Mouse (Mus musculus): ENCODE results near the gene Eqtn. TPM values are rescaled to one million over a fixed set of nuclear protein-coding genes. Genes with fewer than 3 reads are reported as not detected.

Eqtn gene
- total RNA-seq (2021): not detected
- polyA plus RNA-seq (2012; rRNA removed): not detected in 2 replicates
- long read RNA-seq: 0 reads

DNA sequence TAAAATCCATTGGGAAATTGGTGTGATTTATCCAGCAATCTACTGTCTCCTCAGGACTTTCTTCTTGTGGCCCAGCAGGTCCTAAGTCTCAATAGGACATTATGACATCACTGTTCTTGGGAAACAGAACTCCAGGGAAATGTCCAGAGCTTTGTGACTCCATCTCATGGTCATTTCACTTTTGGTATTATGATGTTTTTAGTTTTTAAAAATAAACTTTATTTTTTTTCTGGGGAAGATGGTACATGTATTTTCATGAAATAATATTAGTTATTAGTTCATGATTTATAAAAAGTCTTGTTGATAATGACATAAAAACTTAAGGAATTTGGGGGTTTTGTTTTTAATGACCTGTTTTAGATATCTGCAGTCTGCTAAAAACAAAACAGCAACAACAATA lies at the start of gene Eqtn:
Eqtn (minus strand) TSS at position 101 of the 400 bp plus-strand sequence.
- Histone ChIP-seq H3K9ac (ENCODE audit: low read depth, low read length) (no peak within 1 kb of the TSS), H3K27me3 (ENCODE audit: control insufficient read depth, insufficient read depth, low read length) (no peaks in the 10 kb centered on the region), H3K36me3 (ENCODE audit: control insufficient read depth, insufficient read depth, low read length) (no peaks in the 10 kb centered on the region), H3K4me1 (ENCODE audit: control insufficient read depth, insufficient read depth, low read length) (no peaks in the 10 kb centered on the region), H3K4me3 (no peak within 1 kb of the TSS), H3K79me2 (replicated peaks; ENCODE audit: control insufficient read depth, insufficient read depth, low read length) (no peaks in the 10 kb centered on the region), H3K27ac (no peak within 1 kb of the TSS)
- TF ChIP-seq POLR2A (IDR thresholded peaks at IDR 0.05; ENCODE audit: insufficient read depth, low read depth, low read length) (no peak), EP300 (IDR thresholded peaks at IDR 0.05; ENCODE audit: insufficient read depth, low read depth, low read length) (no peak), CTCF (IDR thresholded peaks at IDR 0.05) (no peak)
- intact Hi-C loops (cut with DNase I): no loop called here
- no peak for DNase-seq

DNA sequence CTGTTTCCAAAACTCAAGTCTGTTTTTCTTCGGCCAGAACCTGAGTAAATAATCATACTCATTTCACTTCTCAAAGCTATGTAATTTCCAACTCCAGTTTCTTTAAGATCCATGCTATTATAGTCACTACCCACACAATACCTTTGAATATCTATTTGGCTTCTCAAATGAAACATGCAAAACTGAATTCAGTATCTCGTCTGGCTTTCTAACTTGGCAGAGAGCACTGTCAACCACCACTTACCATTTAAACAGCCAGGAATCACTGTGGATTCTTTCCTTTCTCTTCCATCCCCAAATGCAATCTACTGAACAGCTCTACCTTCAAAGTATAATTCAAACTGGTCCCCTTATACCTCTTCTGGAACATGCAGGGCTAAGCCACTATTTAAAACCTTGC lies 44.7 kb upstream of the Eqtn start:
- intact Hi-C loops (cut with DNase I): no loop called here
- Histone ChIP-seq H3K79me2 (replicated peaks; ENCODE audit: control insufficient read depth, insufficient read depth, low read length) (peaks cover 3% of the 10 kb centered on the region; the same call in 1 of the 2 replicates), H3K27me3 (ENCODE audit: control insufficient read depth, insufficient read depth, low read length) (no peaks in the 10 kb centered on the region), H3K27ac (no peak overlapping the region), H3K9ac (ENCODE audit: low read depth, low read length) (no peak overlapping the region), H3K4me1 (ENCODE audit: control insufficient read depth, insufficient read depth, low read length) (peaks cover 4% of the 10 kb centered on the region), H3K4me3 (no peak overlapping the region), H3K36me3 (ENCODE audit: control insufficient read depth, insufficient read depth, low read length) (peaks cover 2% of the 10 kb centered on the region; the same call in 1 of the 2 replicates)
- DNase-seq: no peak
- 70% methylated on average over 2 of the region's 2 CpGs for WGBS
- no peak for TF ChIP-seq POLR2A (IDR thresholded peaks at IDR 0.05; ENCODE audit: insufficient read depth, low read depth, low read length)
- no peak for TF ChIP-seq EP300 (IDR thresholded peaks at IDR 0.05; ENCODE audit: insufficient read depth, low read depth, low read length)
- no peak for TF ChIP-seq CTCF (IDR thresholded peaks at IDR 0.05)

DNA sequence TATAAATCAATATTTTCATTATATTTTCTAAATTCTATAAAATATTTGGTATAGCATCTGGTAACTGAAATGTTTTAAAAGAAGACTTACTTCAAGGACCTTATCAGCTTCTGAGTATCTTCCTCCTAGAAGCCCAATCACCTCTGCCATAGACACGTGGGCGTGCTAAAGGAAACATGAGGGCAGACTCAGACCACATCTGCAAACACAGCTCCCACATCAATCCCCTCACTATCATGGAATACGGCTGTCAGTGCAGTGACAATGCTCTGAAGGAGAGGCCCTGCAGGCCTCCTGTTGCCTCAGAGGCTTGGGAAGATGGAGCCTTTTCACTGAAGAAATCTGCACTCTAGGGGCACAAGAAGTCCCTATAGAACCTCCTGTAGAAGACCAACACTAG lies 24.1 kb upstream of the Eqtn start:
- 64% methylated on average over 3 of the region's 3 CpGs for WGBS
- Histone ChIP-seq H3K4me3 (no peak overlapping the region), H3K79me2 (replicated peaks; ENCODE audit: control insufficient read depth, insufficient read depth, low read length) (no peaks in the 10 kb centered on the region), H3K4me1 (ENCODE audit: control insufficient read depth, insufficient read depth, low read length) (no peaks in the 10 kb centered on the region), H3K36me3 (ENCODE audit: control insufficient read depth, insufficient read depth, low read length) (peaks cover 6% of the 10 kb centered on the region), H3K9ac (ENCODE audit: low read depth, low read length) (no peak overlapping the region), H3K27ac (no peak overlapping the region), H3K27me3 (ENCODE audit: control insufficient read depth, insufficient read depth, low read length) (no peaks in the 10 kb centered on the region)
- TF ChIP-seq POLR2A (IDR thresholded peaks at IDR 0.05; ENCODE audit: insufficient read depth, low read depth, low read length) (no peak), CTCF (IDR thresholded peaks at IDR 0.05) (no peak), EP300 (IDR thresholded peaks at IDR 0.05; ENCODE audit: insufficient read depth, low read depth, low read length) (no peak)
- no peak for DNase-seq
- intact Hi-C loops (cut with DNase I): no loop called here

GRCm38 (mm10) chr4:94941221-94941855 lies 12.7 kb upstream of the Eqtn start:
- TF ChIP-seq CTCF (IDR thresholded peaks at IDR 0.05): no peak
- no peak for TF ChIP-seq POLR2A (IDR thresholded peaks at IDR 0.05; ENCODE audit: insufficient read depth, low read depth, low read length)
- no peak for TF ChIP-seq EP300 (IDR thresholded peaks at IDR 0.05; ENCODE audit: insufficient read depth, low read depth, low read length)
- no peaks in the 10 kb centered on the region for H3K27me3 ChIP-seq (ENCODE audit: control insufficient read depth, insufficient read depth, low read length)
- no peaks in the 10 kb centered on the region for H3K79me2 ChIP-seq (replicated peaks; ENCODE audit: control insufficient read depth, insufficient read depth, low read length)
- no peak overlapping the region for H3K4me3 ChIP-seq
- no peak overlapping the region for H3K9ac ChIP-seq (ENCODE audit: low read depth, low read length)
- 83% methylated on average over 11 of the region's 11 CpGs for WGBS
- intact Hi-C loops (cut with DNase I): no loop called here
- no peak overlapping the region for H3K27ac ChIP-seq
- no peaks in the 10 kb centered on the region for H3K4me1 ChIP-seq (ENCODE audit: control insufficient read depth, insufficient read depth, low read length)
- peaks cover 6% of the 10 kb centered on the region; the same call in 1 of the 2 replicates for H3K36me3 ChIP-seq (ENCODE audit: control insufficient read depth, insufficient read depth, low read length)
- DNase-seq: no peak

- intact Hi-C loops (cut with DNase I): loop anchor here (5.0 kb wide), 2 partner anchors 154 to 234 kb away; no protein-coding TSS in a partner anchor
- no peaks in the 10 kb centered on the region for H3K4me1 ChIP-seq (ENCODE audit: control insufficient read depth, insufficient read depth, low read length)
- H3K36me3 ChIP-seq (ENCODE audit: control insufficient read depth, insufficient read depth, low read length): no peaks in the 10 kb centered on the region
- no peak for DNase-seq
- no peaks in the 10 kb centered on the region for H3K79me2 ChIP-seq (replicated peaks; ENCODE audit: control insufficient read depth, insufficient read depth, low read length)
- H3K4me3 ChIP-seq: no peak overlapping the region
- H3K27me3 ChIP-seq (ENCODE audit: control insufficient read depth, insufficient read depth, low read length): no peaks in the 10 kb centered on the region
- 23% methylated on average over 3 of the region's 3 CpGs for WGBS
- TF ChIP-seq CTCF (IDR thresholded peaks at IDR 0.05) (no peak), EP300 (IDR thresholded peaks at IDR 0.05; ENCODE audit: insufficient read depth, low read depth, low read length) (no peak), POLR2A (IDR thresholded peaks at IDR 0.05; ENCODE audit: insufficient read depth, low read depth, low read length) (no peak)
- no peak overlapping the region for H3K27ac ChIP-seq
- H3K9ac ChIP-seq (ENCODE audit: low read depth, low read length): no peak overlapping the region
Measured at GRCm38 (mm10) chr4:94901780-94902179, 26.9 kb downstream of the Eqtn start.

- H3K9ac ChIP-seq (ENCODE audit: low read depth, low read length): no peak overlapping the region
- no peak for DNase-seq
- H3K27ac ChIP-seq: no peak overlapping the region
- WGBS: 4% methylated on average over 2 of the region's 2 CpGs
- no peak overlapping the region for H3K4me3 ChIP-seq
- intact Hi-C loops (cut with DNase I): loop anchor here (5.0 kb wide), 2 partner anchors 153 to 233 kb away; no protein-coding TSS in a partner anchor
- TF ChIP-seq CTCF (IDR thresholded peaks at IDR 0.05): peak; percentile 84
- no peak for TF ChIP-seq EP300 (IDR thresholded peaks at IDR 0.05; ENCODE audit: insufficient read depth, low read depth, low read length)
- no peak for TF ChIP-seq POLR2A (IDR thresholded peaks at IDR 0.05; ENCODE audit: insufficient read depth, low read depth, low read length)
- no peaks in the 10 kb centered on the region for H3K4me1 ChIP-seq (ENCODE audit: control insufficient read depth, insufficient read depth, low read length)
- H3K79me2 ChIP-seq (replicated peaks; ENCODE audit: control insufficient read depth, insufficient read depth, low read length): no peaks in the 10 kb centered on the region
- H3K27me3 ChIP-seq (ENCODE audit: control insufficient read depth, insufficient read depth, low read length): no peaks in the 10 kb centered on the region
- no peaks in the 10 kb centered on the region for H3K36me3 ChIP-seq (ENCODE audit: control insufficient read depth, insufficient read depth, low read length)
Measured at GRCm38 (mm10) chr4:94900744-94901143, 27.9 kb downstream of the Eqtn start.

Other genes with a start within 250 kb of the Eqtn start
- gene Tek, start 189.6 kb downstream of the Eqtn start, total RNA-seq (2021): 10 to 100 TPM; 37.0 to 40.3 TPM
- 16.8 and 33.1 TPM in 2 replicates for gene Tek, start 189.6 kb downstream of the Eqtn start, polyA plus RNA-seq (2012; rRNA removed)
- gene Mysm1, start 50.3 kb upstream of the Eqtn start, total RNA-seq (2021): 10 to 100 TPM in 1 of 2 experiments, 1 to 10 TPM in 1; 9.2 to 10.7 TPM
- 2.7 and 4.7 TPM in 2 replicates for gene Mysm1, start 50.3 kb upstream of the Eqtn start, polyA plus RNA-seq (2012; rRNA removed)
- 10 to 100 TPM; 42.4 to 54.1 TPM for gene Jun, start 123.4 kb upstream of the Eqtn start, total RNA-seq (2021)
- 24.0 and 28.0 TPM in 2 replicates for gene Jun, start 123.4 kb upstream of the Eqtn start, polyA plus RNA-seq (2012; rRNA removed)